Mouse (Mus musculus) skeletal muscle tissue, adult 2 months (tissue): Measurements from ENCODE around the gene Map4.

ENCODE experiments used
- DNase-seq: peaks from one replicate; pipeline ENCODE4 v3.0.0-alpha.2; 2012; ENCODE audit warnings: low read depth, low spot score

Map4 gene

DNA sequence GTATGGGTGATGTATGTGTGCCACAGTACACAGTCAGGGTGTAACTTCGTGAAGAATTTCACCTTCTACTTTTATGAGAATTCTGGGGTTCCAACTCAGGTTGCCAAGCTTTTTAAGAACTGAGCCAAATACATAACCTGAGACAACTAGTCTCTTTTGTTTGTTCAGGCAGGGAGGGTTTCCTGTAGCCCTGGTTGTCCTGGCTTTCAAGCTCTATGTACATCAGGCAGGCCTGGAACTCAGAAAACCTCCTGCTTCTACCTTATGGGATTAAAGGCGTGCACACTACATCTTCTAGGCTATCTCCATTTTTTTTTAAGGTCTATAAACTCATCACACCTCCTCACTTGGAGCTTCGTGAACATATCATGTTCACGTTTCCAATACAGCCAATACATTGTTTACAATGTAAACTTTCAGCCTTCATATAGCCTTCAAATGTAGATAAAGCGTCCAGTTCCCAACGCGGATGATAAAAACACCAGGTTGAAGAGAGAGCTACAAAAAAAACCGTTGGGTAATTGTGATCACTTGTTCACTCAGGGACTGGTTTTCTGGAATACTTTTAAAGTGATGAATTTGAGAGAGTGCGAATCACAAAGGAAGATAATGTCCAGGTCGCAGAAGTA is 199.8 kb downstream of the Map4 start:
- no peak for DNase-seq

DNA sequence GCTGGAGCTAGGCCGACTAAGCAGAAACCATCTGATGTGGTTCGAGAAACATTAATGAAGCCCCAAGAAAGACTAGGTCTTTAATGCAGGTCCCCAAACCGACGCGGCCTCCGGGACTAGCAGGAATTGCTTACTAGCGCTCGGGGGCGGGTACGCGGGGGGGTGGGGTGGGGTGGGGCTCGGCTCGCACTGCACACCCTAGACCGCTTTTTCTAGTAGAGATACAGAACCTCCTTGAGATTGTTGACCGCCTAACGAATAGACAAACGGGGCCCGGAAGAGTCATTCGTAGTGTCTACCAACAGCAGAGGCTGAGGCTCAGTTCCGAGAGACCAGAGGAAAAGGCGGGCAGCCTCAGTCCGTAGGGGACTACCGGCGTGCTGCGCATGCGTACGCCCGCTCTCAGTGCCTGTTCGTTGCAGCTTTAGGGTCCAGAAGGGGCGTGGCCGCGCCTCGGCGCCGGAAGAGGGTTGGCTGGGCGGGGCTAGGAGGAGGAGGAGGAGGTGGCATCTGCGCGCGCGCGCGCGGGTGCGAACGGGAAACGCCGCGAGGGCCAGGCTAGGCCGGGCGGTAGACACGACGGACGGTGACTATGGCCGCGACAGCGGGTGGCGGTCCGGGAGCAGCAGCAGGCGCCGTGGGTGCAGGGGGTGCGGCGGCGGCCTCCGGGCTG is 200.4 kb downstream of the Map4 start:
- peak; percentile 99 for DNase-seq

DNA sequence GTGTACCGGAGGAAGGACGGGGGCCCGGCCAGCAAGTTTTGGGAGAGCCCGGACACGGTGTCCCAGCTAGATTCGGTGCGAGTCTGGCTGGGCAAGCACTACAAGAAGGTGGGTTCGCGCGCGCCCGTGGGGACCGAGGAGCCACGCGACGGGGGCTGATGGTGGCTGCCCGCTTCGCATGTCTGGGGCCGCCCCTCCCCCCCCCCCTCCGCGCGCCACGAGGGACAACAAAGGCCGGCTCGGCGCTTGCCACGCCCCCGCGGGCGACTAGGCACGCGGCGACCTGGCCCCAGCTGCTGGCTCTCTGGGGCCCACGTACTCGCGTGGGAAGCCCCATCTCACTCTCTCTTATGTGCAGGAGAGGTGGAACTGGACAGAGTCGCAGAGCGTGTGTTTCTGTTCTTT is 200.9 kb downstream of the Map4 start:
- peak; percentile 10 for DNase-seq

DNA sequence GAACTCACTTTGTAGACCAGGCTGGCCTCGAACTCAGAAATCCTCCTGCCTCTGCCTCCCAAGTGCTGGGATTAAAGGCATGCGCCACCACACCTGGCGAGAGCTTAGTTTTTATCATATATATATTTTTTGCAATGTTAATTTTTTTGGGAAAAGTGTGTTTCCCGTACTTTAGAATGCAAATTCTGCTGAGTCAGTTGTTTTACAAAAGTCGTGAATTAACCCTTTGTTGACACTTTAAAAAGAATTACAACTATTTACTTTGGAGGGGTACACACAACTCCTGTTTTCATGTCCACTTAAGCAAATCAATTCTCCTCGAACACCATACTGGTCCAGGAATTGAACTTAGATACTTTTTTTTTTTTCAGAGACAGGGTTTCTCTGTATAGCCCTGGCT is 201.7 kb downstream of the Map4 start:
- DNase-seq: no peak
